Mouse (Mus musculus) heart, adult 2 months (tissue): ENCODE measurements around the gene Gm2237. TPM values are rescaled to one million over a fixed set of nuclear protein-coding genes. Genes with fewer than 3 reads are reported as not detected.
A peak's percentile ranks its signal among the peaks of the same experiment; 100 is the strongest.
"Not testable (repeated sequence)": the region's sequence is repeated elsewhere in the genome, so short reads cannot be mapped to it uniquely, and the experiment has no call there.

ENCODE experiments used
- DNase-seq, 2 experiments: peaks; one replicate each; pipeline ENCODE4 v3.0.0; 2021
- H3K27ac ChIP-seq: fragments of 200-600 bp; 2 replicates; pipeline ENCODE4 v1.8.1; 2022
- H3K27me3 ChIP-seq: fragments of 200-500 bp; 2 replicates; pipeline ENCODE4 v1.6.1; 2012; ENCODE audit warnings: mild to moderate bottlenecking, low read length, inconsistent platforms, mixed read lengths; ENCODE audit not compliant: control insufficient read depth, insufficient read depth
- H3K36me3 ChIP-seq: fragments of 200-500 bp; 2 replicates; pipeline ENCODE4 v1.6.1; 2012; ENCODE audit warnings: low read length, inconsistent platforms; ENCODE audit not compliant: control insufficient read depth, insufficient read depth
- H3K4me1 ChIP-seq: fragments of 200-500 bp; 2 replicates; pipeline ENCODE4 v1.6.1; 2011; ENCODE audit warnings: low read length; ENCODE audit not compliant: control insufficient read depth, insufficient read depth
- H3K4me3 ChIP-seq: fragments of 200-600 bp; 2 replicates; pipeline ENCODE4 v1.8.1; 2022
- H3K79me2 ChIP-seq: fragments of 200-500 bp; replicated peaks from 2 replicates; pipeline ENCODE4 v1.6.1; 2012; ENCODE audit warnings: mild to moderate bottlenecking, inconsistent platforms, low read length, moderate library complexity, mixed read lengths; ENCODE audit not compliant: control insufficient read depth, insufficient read depth
- H3K9ac ChIP-seq: fragments of 200-500 bp; 2 replicates; pipeline ENCODE4 v1.6.1; 2012; ENCODE audit warnings: low read depth, mild to moderate bottlenecking, control low read depth, inconsistent platforms, low read length, mixed read lengths
- WGBS: fragments of 180-500 bp; shearing (Covaris S2); methylation state at CpG from one replicate; pipeline ENCODE4 v1.1.7; 2018; 5-methylcytosine and 5-hydroxymethylcytosine counted together
- intact Hi-C: fragments of 180-260 bp; cut with DNase I; formaldehyde crosslinking; loops from one replicate; pipeline ENCODE4 v1.15.1; 2025
- long read RNA-seq: library from polyadenylated mRNA; stranded (forward); transcript quantifications from one replicate; pipeline ENCODE4 v2.0.0, GENCODE M21; 2021
- polyA plus RNA-seq: library from polyadenylated mRNA; depleted of rRNA; stranded (reverse); fragments of >200 nt; gene quantifications from 2 replicates; pipeline ENCODE4 v1.2.3, GENCODE M21; 2012; rRNA removed
- total RNA-seq, 2 experiments: library from RNA; stranded (reverse); gene quantifications; 2 replicates each; pipeline ENCODE4 v1.2.3; 2021

The Gm2237 gene
- total RNA-seq (under 1 TPM; 0.20 to 0.52 TPM), polyA plus RNA-seq (0.97 and 1.0 TPM in 2 replicates)
- long read RNA-seq, result 0 reads

GRCm38 (mm10) chr14:19584804-19585667 is at the start of gene Gm2237:
Gene Gm2237, minus strand, starts transcription at chr14:19585135.
- peak within 1 kb of the TSS; percentile 19 for H3K27ac ChIP-seq
- H3K36me3 ChIP-seq, H3K27me3 ChIP-seq, H3K4me1 ChIP-seq, H3K79me2 ChIP-seq, intact Hi-C loops: not testable (repeated sequence)
- H3K4me3 ChIP-seq, result peak within 1 kb of the TSS; percentile 37; the same call in 1 of the 2 replicates
- WGBS, result 2% methylated on average over 36 of the region's 62 CpGs
- H3K9ac ChIP-seq, result peak within 1 kb of the TSS; percentile 65
- DNase-seq, result peak; percentile 63 to 64

GRCm38 (mm10) chr14:19602481-19602880 is 17.5 kb upstream of the Gm2237 start, which contains the start of gene Gm5458:
Gene Gm5458, minus strand, starts transcription at chr14:19602581.
- H3K27ac ChIP-seq, H3K4me1 ChIP-seq, intact Hi-C loops, H3K36me3 ChIP-seq, H3K9ac ChIP-seq, H3K79me2 ChIP-seq, DNase-seq, H3K27me3 ChIP-seq, H3K4me3 ChIP-seq: not testable (repeated sequence)
- 63% methylated on average over 2 of the region's 2 CpGs for WGBS

- H3K9ac ChIP-seq, intact Hi-C loops, H3K27ac ChIP-seq, H3K4me1 ChIP-seq, DNase-seq, H3K36me3 ChIP-seq, H3K27me3 ChIP-seq, H3K4me3 ChIP-seq, H3K79me2 ChIP-seq: not testable (repeated sequence)
- WGBS, result 88% methylated on average over 1 of the region's 3 CpGs
Observed at GRCm38 (mm10) chr14:19549863-19550262, 35.1 kb downstream of the Gm2237 start, which contains the start of gene Gm2244. Gene Gm2244, minus strand, starts transcription at chr14:19549963.

Other genes starting within 250 kb of the Gm2237 start
- under 1 TPM in 1 of 2 experiments, not detected in 1; 0.44 TPM for gene Gm21738, start 166.2 kb downstream of the Gm2237 start, total RNA-seq
- gene Gm21738, start 166.2 kb downstream of the Gm2237 start, polyA plus RNA-seq, result not detected in 2 replicates
- not detected for gene Gm2244, start 35.2 kb downstream of the Gm2237 start, total RNA-seq
- not detected in 2 replicates for gene Gm2244, start 35.2 kb downstream of the Gm2237 start, polyA plus RNA-seq
- gene Gm5458, start 17.4 kb upstream of the Gm2237 start, total RNA-seq, result not detected
- gene Gm5458, start 17.4 kb upstream of the Gm2237 start, polyA plus RNA-seq, result not detected in 2 replicates
- gene Nid2, start 166.1 kb upstream of the Gm2237 start, total RNA-seq, result 10 to 100 TPM; 21.2 to 21.6 TPM
- 12.1 and 14.3 TPM in 2 replicates for gene Nid2, start 166.1 kb upstream of the Gm2237 start, polyA plus RNA-seq
- gene Rtraf, start 238.7 kb upstream of the Gm2237 start, total RNA-seq, result 10 to 100 TPM; 56.8 to 71.3 TPM
- 33.1 and 51.0 TPM in 2 replicates for gene Rtraf, start 238.7 kb upstream of the Gm2237 start, polyA plus RNA-seq